Mouse (Mus musculus) heart, adult 8-10 months (tissue): ENCODE measurements around the gene Polm. TPM values are rescaled to one million over a fixed set of nuclear protein-coding genes. Genes with fewer than 3 reads are reported as not detected.

Source experiments
- total RNA-seq, 4 experiments: library from RNA; stranded (reverse); gene quantifications; 2 replicates each; pipeline ENCODE4 v1.2.4; 2022

Gene Polm
- total RNA-seq, 4 experiments from 2014 or later: 1.8 to 3.3 (median 2.8) TPM

Other genes with a start within 250 kb of the Polm start
- gene Mrps24, start 122.3 kb downstream of the Polm start, total RNA-seq: 100 to 1,000 TPM; 148 to 162 (median 150) TPM
- gene Urgcp, start 75.6 kb downstream of the Polm start, total RNA-seq: 10 to 100 TPM; 57.3 to 69.8 (median 58.6) TPM
- 10 to 100 TPM; 26.4 to 33.1 (median 28.8) TPM for gene Dbnl, start 49.5 kb downstream of the Polm start, total RNA-seq
- gene Pgam2, start 34.3 kb downstream of the Polm start, total RNA-seq: 1,000 to 10,000 TPM in 2 of 4 experiments, 100 to 1,000 TPM in 2; 838 to 1,132 (median 977) TPM
- gene Aebp1, start 23.9 kb upstream of the Polm start, total RNA-seq: 10 to 100 TPM; 14.9 to 28.0 (median 19.4) TPM
- gene Pold2, start 40.3 kb upstream of the Polm start, total RNA-seq: 10 to 100 TPM; 33.1 to 50.4 (median 39.8) TPM
- gene Myl7, start 60.8 kb upstream of the Polm start, total RNA-seq: 100 to 1,000 TPM; 455 to 787 (median 725) TPM
- gene Gck, start 112.1 kb upstream of the Polm start, total RNA-seq: 10 to 100 TPM; 15.2 to 30.8 (median 18.1) TPM
- gene Ykt6, start 117.7 kb upstream of the Polm start, total RNA-seq: 10 to 100 TPM; 54.8 to 67.3 (median 62.1) TPM
- gene Camk2b, start 228.3 kb upstream of the Polm start, total RNA-seq: 10 to 100 TPM in 2 of 4 experiments, 1 to 10 TPM in 2; 6.5 to 14.8 (median 10.1) TPM